Mouse (Mus musculus) hindbrain, embryonic 15.5 days (tissue): ENCODE data around the gene Zdhhc6. TPM values are rescaled to one million over a fixed set of nuclear protein-coding genes. Genes with fewer than 3 reads are reported as not detected.

ENCODE experiments used
- ATAC-seq: fragments of 200-750 bp; cut with Nextera tagmentation; 2 replicates; pipeline ENCODE4 v1.8.0; 2017; ENCODE audit warnings: low read depth, moderate number of reproducible peaks, moderate TSS enrichment; ENCODE audit not compliant: low FRiP score
- H3K27ac ChIP-seq: fragments of 300-500 bp; sonication (generic); replicated peaks from 2 replicates; pipeline ENCODE4 v1.5.1; 2015; ENCODE audit warnings: mild to moderate bottlenecking, inconsistent platforms
- H3K27me3 ChIP-seq: fragments of 300-500 bp; sonication (generic); 2 replicates; pipeline ENCODE4 v1.6.1; 2015; ENCODE audit warnings: control low read depth, inconsistent platforms
- H3K36me3 ChIP-seq: fragments of 300-500 bp; sonication (generic); 2 replicates; pipeline ENCODE4 v1.6.1; 2015; ENCODE audit warnings: control low read depth, inconsistent platforms
- H3K4me1 ChIP-seq: fragments of 300-500 bp; sonication (generic); replicated peaks from 2 replicates; pipeline ENCODE4 v1.6.1; 2015; ENCODE audit warnings: control low read depth, inconsistent platforms
- H3K4me2 ChIP-seq: fragments of 300-500 bp; sonication (generic); 2 replicates; pipeline ENCODE4 v1.6.1; 2015; ENCODE audit warnings: moderate library complexity, mild to moderate bottlenecking, inconsistent platforms
- H3K4me3 ChIP-seq: fragments of 300-500 bp; sonication (generic); 2 replicates; pipeline ENCODE4 v1.5.1; 2015; ENCODE audit warnings: mild to moderate bottlenecking, inconsistent platforms
- H3K9ac ChIP-seq: fragments of 300-500 bp; sonication (generic); 2 replicates; pipeline ENCODE4 v1.6.1; 2015; ENCODE audit warnings: inconsistent platforms
- H3K9me3 ChIP-seq: fragments of 300-500 bp; sonication (generic); 2 replicates; pipeline ENCODE4 v1.6.1; 2016; ENCODE audit warnings: control low read depth, inconsistent platforms
- WGBS: fragments of 180-500 bp; shearing (Covaris S2); methylation state at CpG from one replicate; pipeline ENCODE4 v1.1.7; 2015; 5-methylcytosine and 5-hydroxymethylcytosine counted together
- polyA plus RNA-seq: library from polyadenylated mRNA; unstranded; fragments of >200 nt; fragmentation: Nextera tagmentation; extraction: Ambion mirVana; gene quantifications from 2 replicates; pipeline ENCODE4 v1.2.1, GENCODE M21; 2015

Gene Zdhhc6
- polyA plus RNA-seq, 1 experiment from 2014 or later = 71.1 TPM

- Histone ChIP-seq H3K27ac (no peak overlapping the region), H3K27me3 (no peaks in the 10 kb centered on the region), H3K4me3 (no peak overlapping the region), H3K36me3 (no peaks in the 10 kb centered on the region), H3K9me3 (no peaks in the 10 kb centered on the region), H3K4me2 (no peak overlapping the region), H3K9ac (no peak overlapping the region), H3K4me1 (no peaks in the 10 kb centered on the region)
- no peak for ATAC-seq
- 49% methylated on average over 8 of the region's 8 CpGs for WGBS
These were observed 83.7 kb downstream of the Zdhhc6 start for GRCm38 (mm10) chr19:55232136-55232535.

GRCm38 (mm10) chr19:55231081-55231480 is 84.8 kb downstream of the Zdhhc6 start:
- no peaks in the 10 kb centered on the region for H3K27me3 ChIP-seq
- 79% methylated on average over 10 of the region's 10 CpGs for WGBS
- H3K9ac ChIP-seq = no peak overlapping the region
- no peak overlapping the region for H3K4me2 ChIP-seq
- H3K4me3 ChIP-seq = no peak overlapping the region
- no peaks in the 10 kb centered on the region for H3K4me1 ChIP-seq
- H3K27ac ChIP-seq = no peak overlapping the region
- no peaks in the 10 kb centered on the region for H3K9me3 ChIP-seq
- H3K36me3 ChIP-seq = no peaks in the 10 kb centered on the region
- ATAC-seq = no peak

- Histone ChIP-seq H3K9me3 (no peaks in the 10 kb centered on the region), H3K9ac (no peak overlapping the region), H3K4me3 (no peak overlapping the region), H3K4me1 (no peaks in the 10 kb centered on the region), H3K27me3 (no peaks in the 10 kb centered on the region), H3K36me3 (no peaks in the 10 kb centered on the region), H3K4me2 (no peak overlapping the region), H3K27ac (no peak overlapping the region)
- 90% methylated on average over 7 of the region's 7 CpGs for WGBS
- no peak for ATAC-seq
These were observed 88.7 kb downstream of the Zdhhc6 start for GRCm38 (mm10) chr19:55227135-55227534.

- 60% methylated on average over 5 of the region's 5 CpGs for WGBS
- H3K4me1 ChIP-seq = no peaks in the 10 kb centered on the region
- no peak for ATAC-seq
- no peak overlapping the region for H3K27ac ChIP-seq
- no peaks in the 10 kb centered on the region for H3K9me3 ChIP-seq
- no peak overlapping the region for H3K4me2 ChIP-seq
- no peak overlapping the region for H3K9ac ChIP-seq
- H3K36me3 ChIP-seq = no peaks in the 10 kb centered on the region
- H3K27me3 ChIP-seq = no peaks in the 10 kb centered on the region
- H3K4me3 ChIP-seq = no peak overlapping the region
These were observed 89.2 kb downstream of the Zdhhc6 start for GRCm38 (mm10) chr19:55226621-55227020.

- peaks cover 5% of the 10 kb centered on the region; the same call in 1 of the 2 replicates for H3K4me1 ChIP-seq
- no peak for ATAC-seq
- H3K4me3 ChIP-seq = no peak overlapping the region
- WGBS = 95% methylated on average over 9 of the region's 9 CpGs
- no peaks in the 10 kb centered on the region for H3K9me3 ChIP-seq
- no peaks in the 10 kb centered on the region for H3K27me3 ChIP-seq
- H3K9ac ChIP-seq = no peak overlapping the region
- H3K4me2 ChIP-seq = no peak overlapping the region
- H3K27ac ChIP-seq = no peak overlapping the region
- no peaks in the 10 kb centered on the region for H3K36me3 ChIP-seq
These were observed 93.6 kb downstream of the Zdhhc6 start for GRCm38 (mm10) chr19:55222268-55222667.

Other genes with a start within 250 kb of the Zdhhc6 start
- gene Gpam, start 188.8 kb downstream of the Zdhhc6 start, polyA plus RNA-seq = 22.6 and 23.6 TPM in 2 replicates
- 0.06 TPM in 1 of 2 replicates, not detected in the other for gene Tectb, start 135.3 kb downstream of the Zdhhc6 start, polyA plus RNA-seq
- gene Gucy2g, start 74.8 kb downstream of the Zdhhc6 start, polyA plus RNA-seq = 0.12 TPM in 1 of 2 replicates, not detected in the other
- 18.7 and 20.2 TPM in 2 replicates for gene Acsl5, start 64.1 kb downstream of the Zdhhc6 start, polyA plus RNA-seq
- 35.2 and 35.6 TPM in 2 replicates for gene Vti1a, start 263 bp upstream of the Zdhhc6 start, polyA plus RNA-seq